Mouse (Mus musculus): Measurements from ENCODE around the gene Celf2. TPM values are rescaled to one million over a fixed set of nuclear protein-coding genes. Genes with fewer than 3 reads are reported as not detected.

Gene Celf2
- total RNA-seq, 2 experiments from 2014 or later = 478 to 500 TPM

GRCm38 (mm10) chr2:6976300-6976699 is 533.1 kb downstream of the Celf2 start:
- DNase-seq (ENCODE audit: low spot score in 2 of 2) = no peak
- intact Hi-C loops (cut with DNase I) = no loop called here

GRCm38 (mm10) chr2:6969228-6969627 is 540.1 kb downstream of the Celf2 start:
- intact Hi-C loops (cut with DNase I) = no loop called here
- DNase-seq (ENCODE audit: low spot score in 2 of 2) = no peak

DNA sequence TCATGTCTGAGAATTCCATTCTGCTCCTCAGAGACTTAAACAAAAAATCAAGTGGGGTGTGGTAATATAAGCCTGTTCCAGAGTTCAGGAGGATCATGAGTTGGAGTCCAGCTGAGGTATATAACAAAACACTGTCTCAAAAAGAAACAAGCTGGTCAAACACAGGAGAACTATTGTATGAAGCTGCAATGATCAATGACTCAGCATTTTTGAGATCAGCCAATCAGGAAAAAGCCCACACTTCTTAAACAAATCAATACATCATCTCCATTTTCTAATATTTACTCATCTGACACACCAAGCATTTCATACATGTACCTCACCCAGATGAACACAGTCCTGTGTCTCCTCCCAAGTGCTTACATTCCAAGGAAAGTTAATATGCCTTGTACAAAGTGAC is 544.1 kb downstream of the Celf2 start:
- no peak for DNase-seq (ENCODE audit: low spot score in 2 of 2)
- intact Hi-C loops (cut with DNase I) = no loop called here

- DNase-seq (ENCODE audit: low spot score in 2 of 2) = no peak
- intact Hi-C loops (cut with DNase I) = no loop called here
Observed at GRCm38 (mm10) chr2:6950702-6951101, 558.7 kb downstream of the Celf2 start.

GRCm38 (mm10) chr2:6945638-6946415 is 563.5 kb downstream of the Celf2 start:
- intact Hi-C loops (cut with DNase I) = no loop called here
- no peak for DNase-seq (ENCODE audit: low spot score in 2 of 2)

GRCm38 (mm10) chr2:6943651-6944050 is 565.7 kb downstream of the Celf2 start:
- intact Hi-C loops (cut with DNase I) = no loop called here
- no peak for DNase-seq (ENCODE audit: low spot score in 2 of 2)

GRCm38 (mm10) chr2:6942635-6943390 is 566.5 kb downstream of the Celf2 start:
- intact Hi-C loops (cut with DNase I) = no loop called here
- DNase-seq (ENCODE audit: low spot score in 2 of 2) = no peak

GRCm38 (mm10) chr2:6939143-6939542 is 570.2 kb downstream of the Celf2 start:
- DNase-seq (ENCODE audit: low spot score in 2 of 2) = no peak
- intact Hi-C loops (cut with DNase I) = no loop called here

DNA sequence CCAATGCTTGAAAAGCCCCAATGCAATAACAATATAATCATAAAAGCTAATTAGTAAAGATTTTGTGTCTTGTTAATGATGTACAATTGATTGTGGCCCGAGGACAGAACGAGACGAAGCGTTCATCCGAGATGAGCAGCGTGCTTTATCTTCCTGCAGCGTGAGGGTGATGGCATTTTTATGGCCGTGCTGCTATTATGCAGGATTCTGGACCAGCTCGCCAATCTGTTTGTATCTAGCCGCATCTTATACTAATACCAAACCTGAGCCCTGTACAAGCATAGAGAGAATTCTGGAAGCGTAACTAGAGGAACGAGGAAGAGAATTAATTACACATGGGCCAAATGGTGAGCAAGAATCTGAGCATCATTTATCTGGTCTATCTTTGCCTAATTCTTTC is 576.2 kb downstream of the Celf2 start:
- no peak for DNase-seq (ENCODE audit: low spot score in 2 of 2)
- intact Hi-C loops (cut with DNase I) = no loop called here

GRCm38 (mm10) chr2:6927693-6928360 is 581.5 kb downstream of the Celf2 start:
- peak; percentile 49 to 75 for DNase-seq (ENCODE audit: low spot score in 2 of 2)
- intact Hi-C loops (cut with DNase I) = no loop called here

GRCm38 (mm10) chr2:6925505-6925904 is 583.9 kb downstream of the Celf2 start:
- no peak for DNase-seq (ENCODE audit: low spot score in 2 of 2)
- intact Hi-C loops (cut with DNase I) = no loop called here

DNA sequence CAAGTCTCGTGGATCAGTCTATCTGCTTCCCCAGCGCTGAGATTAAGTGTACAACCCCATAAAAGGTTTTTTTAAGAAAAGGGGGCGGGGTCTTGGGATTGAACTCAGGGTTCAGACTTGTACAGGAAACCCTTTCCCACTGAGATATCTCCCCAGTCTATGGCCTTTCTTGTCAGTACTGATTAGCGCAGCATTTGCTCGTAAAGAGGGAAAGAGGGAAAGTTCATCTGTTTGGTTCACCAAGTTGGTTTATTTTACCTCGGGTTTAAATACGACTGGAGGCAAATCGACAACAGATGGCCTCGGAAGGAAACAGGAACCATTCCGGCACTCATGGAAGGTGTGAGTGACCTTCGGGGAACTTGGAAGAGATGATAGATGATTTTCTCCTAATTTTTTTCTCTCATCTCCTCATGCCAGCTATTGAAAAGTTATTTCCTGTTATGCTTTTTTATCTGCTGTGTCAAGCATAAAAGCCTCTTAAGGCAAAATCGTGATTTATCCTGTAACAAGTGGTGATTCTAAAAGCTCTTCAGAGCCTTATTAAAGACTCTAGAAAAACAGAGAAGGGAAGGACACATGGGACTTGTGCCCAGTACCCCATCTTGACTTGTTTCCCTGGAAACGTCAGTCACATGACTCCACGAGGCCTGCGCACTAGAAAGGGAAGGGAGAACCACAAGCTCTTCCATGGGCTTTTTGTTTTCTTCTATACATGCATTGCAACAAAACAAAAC is 585.5 kb downstream of the Celf2 start:
- no peak for DNase-seq (ENCODE audit: low spot score in 2 of 2)
- intact Hi-C loops (cut with DNase I) = no loop called here

- intact Hi-C loops (cut with DNase I) = no loop called here
- no peak for DNase-seq (ENCODE audit: low spot score in 2 of 2)
Observed at GRCm38 (mm10) chr2:6915386-6915785, 594.0 kb downstream of the Celf2 start.

- intact Hi-C loops (cut with DNase I) = no loop called here
Observed at GRCm38 (mm10) chr2:6913315-6913714, 596.0 kb downstream of the Celf2 start.

GRCm38 (mm10) chr2:6911932-6912331 is 597.4 kb downstream of the Celf2 start:
- peak; percentile 66 to 85 for DNase-seq (ENCODE audit: low spot score in 2 of 2)
- intact Hi-C loops (cut with DNase I) = no loop called here

More at GRCm38 (mm10) chr2:6913315-6913714, 596.0 kb downstream of the Celf2 start:
- DNase-seq (ENCODE audit: low spot score in 2 of 2) = no peak

DNA sequence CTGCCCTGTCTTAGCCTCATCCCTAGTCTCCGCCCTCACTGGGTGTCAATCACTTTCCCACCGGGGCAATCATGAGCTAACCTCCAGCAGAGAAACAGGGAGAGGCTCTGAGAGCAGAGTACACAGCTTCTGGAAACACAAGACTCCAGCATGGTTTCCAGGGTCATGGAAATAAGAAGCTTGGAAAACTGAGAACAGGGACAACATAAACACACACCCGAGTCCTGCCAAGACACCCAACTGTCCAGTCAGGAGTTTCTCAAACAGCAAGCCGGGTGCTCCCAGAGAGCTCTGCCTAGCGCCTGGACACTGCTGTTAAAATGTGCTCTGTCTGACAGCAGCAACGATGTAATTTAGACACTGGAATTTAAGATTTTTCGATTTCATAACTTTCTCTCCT is 599.4 kb downstream of the Celf2 start:
- intact Hi-C loops (cut with DNase I) = no loop called here
- DNase-seq (ENCODE audit: low spot score in 2 of 2) = no peak

DNA sequence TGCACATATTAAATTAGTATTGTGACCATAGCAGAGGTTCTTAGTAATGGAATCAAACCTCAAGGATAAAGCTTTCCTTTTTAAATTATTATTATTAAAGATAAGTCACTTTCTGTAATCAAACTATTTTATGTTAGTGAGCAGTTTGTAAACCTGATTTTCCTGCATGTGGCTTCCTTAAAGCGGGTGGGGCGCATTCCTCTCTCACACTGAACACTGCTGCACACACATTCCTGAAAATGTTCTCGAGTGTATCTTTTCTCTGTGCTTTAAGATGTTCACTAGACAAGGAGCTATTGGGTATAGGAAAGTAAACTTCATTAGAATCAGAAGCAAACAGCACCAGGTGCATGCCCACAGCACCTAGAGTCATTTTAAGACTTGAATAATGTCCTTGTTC is 605.0 kb downstream of the Celf2 start:
- DNase-seq (ENCODE audit: low spot score in 2 of 2) = no peak
- intact Hi-C loops (cut with DNase I) = no loop called here

- intact Hi-C loops (cut with DNase I) = no loop called here
- DNase-seq (ENCODE audit: low spot score in 2 of 2) = no peak
Observed at GRCm38 (mm10) chr2:6903251-6903763, 606.1 kb downstream of the Celf2 start.

- intact Hi-C loops (cut with DNase I) = no loop called here
- DNase-seq (ENCODE audit: low spot score in 2 of 2) = no peak
Observed at GRCm38 (mm10) chr2:6896896-6897295, 612.5 kb downstream of the Celf2 start.
